Mouse (Mus musculus): Measurements from ENCODE around the gene Cdc25a. TPM values are rescaled to one million over a fixed set of nuclear protein-coding genes. Genes with fewer than 3 reads are reported as not detected.

Gene Cdc25a
- total RNA-seq (2021), result 10 to 100 TPM; 15.5 to 17.0 TPM
- long read RNA-seq, experiment 1, transcript Cdc25a-201 (15 exons, 3,632 nt), result major isoform, 8 of 20 reads
- long read RNA-seq, experiment 1, partial matches to known transcripts, result 10 of 20 reads
- long read RNA-seq, experiment 1, other reads (novel, unspliced or antisense), result 2 of 20 reads
- long read RNA-seq, experiment 2, transcript Cdc25a-201 (15 exons, 3,632 nt), result major isoform, 17 of 22 reads
- long read RNA-seq, experiment 2, partial matches to known transcripts, result 0 of 22 reads
- long read RNA-seq, experiment 2, other reads (novel, unspliced or antisense), result 5 of 22 reads

GRCm38 (mm10) chr9:109874797-109875691, at the start of gene Cdc25a:
Gene Cdc25a, plus strand, starts transcription at chr9:109875579.
- peak; percentile 98 for DNase-seq

GRCm38 (mm10) chr9:109825739-109826138, 49.6 kb upstream of the Cdc25a start:
- no peak for DNase-seq

- DNase-seq, result no peak
Measured at GRCm38 (mm10) chr9:109826181-109826580, 49.2 kb upstream of the Cdc25a start.

GRCm38 (mm10) chr9:109832391-109833087, 42.8 kb upstream of the Cdc25a start, which contains the start of gene Nme6:
Gene Nme6, plus strand, starts transcription at chr9:109832749.
- peak; percentile 92 for DNase-seq

DNA sequence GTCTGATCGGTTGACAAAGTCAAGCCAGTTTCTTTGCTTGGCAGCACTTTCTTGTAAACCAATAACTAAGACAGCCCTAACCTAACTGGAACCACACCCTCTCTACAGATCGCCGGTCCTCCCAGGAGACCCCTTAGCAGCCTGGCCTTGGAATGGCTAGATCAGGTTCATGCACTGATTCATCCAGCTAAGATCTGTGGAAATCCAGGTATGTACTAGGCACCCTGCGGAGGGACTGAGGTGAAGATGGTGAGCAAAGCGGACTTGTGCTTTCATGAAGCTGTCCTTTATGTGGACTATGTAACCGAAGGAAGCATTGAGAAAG, 42.3 kb upstream of the Cdc25a start:
- DNase-seq, result no peak

- peak; percentile 88 for DNase-seq
Measured at GRCm38 (mm10) chr9:109849312-109849758, 26.0 kb upstream of the Cdc25a start, which contains the start of gene Camp. Gene Camp, minus strand, starts transcription at chr9:109849617.

GRCm38 (mm10) chr9:109850099-109850498, 25.3 kb upstream of the Cdc25a start:
- no peak for DNase-seq

- no peak for DNase-seq
Measured at GRCm38 (mm10) chr9:109854341-109854740, 21.0 kb upstream of the Cdc25a start.

DNA sequence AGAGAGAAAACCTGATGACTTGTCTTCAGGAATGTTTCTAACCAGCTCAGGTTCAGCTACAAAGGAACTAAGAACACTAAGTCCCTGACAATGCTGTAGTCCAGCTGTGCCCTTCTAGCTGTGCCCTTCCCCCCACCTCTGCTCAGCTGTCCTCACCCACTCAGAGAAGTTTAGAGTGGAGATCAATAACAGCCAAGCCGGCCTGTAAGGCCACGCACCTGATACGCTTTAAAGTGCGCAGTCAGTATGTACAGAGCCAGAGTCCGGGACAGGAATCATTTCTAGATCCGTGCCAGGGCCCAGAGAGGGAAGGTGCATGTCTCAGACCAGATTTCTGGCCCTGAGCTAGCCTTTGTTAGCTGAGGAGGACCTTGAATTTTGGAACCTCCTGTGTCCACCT, 19.4 kb upstream of the Cdc25a start:
- no peak for DNase-seq

DNA sequence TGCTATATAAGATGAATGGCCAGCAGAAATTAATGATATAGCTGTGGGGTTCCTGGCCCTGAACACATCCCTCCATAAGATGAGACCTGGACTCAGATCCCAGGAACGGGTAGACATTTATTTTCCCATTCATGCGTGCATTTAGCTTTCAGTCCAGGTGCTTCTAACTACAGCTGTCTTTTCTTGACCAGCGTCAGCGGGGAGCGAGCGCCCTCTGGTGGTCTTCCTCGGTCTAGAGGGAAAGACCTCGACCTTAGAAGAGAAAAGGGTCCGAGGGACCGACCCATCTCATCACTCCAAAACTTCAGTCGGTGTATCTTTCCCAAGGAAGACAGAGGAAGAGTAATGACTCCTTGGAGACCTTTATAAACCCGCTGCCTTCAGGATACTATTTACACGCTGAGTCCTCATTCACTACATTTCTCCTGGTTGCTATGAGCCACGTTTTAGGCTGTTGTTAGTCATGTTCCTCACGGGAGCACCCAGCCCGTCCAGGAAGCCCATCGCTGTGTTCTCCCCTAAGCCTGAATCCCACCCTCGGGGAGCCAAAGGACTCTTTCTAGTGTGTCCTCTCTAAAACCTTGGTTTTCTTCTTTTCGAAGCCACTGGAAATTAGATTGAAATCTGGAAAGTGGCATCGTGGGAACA, 12.9 kb upstream of the Cdc25a start:
- peak; percentile 92 for DNase-seq

DNA sequence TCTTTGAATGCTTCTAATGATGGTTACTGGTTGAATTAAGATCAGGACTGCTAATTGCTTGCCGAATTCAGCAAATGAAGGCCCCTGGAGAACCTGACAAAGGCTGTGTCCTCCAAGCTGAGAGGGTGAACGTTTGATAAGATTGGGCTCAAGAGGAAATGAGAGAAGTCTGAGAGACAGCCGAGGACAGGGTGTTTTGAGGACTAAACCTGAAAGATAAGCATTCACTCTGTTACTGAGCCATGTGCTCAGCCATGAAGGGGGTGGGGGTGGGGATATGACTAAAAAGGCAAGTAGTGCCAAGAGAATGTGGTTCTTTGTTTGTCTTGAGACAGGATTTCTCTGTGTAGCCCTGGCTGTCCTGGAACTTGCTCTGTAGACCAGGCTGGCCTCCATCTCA, 12.3 kb upstream of the Cdc25a start:
- DNase-seq, result no peak

DNA sequence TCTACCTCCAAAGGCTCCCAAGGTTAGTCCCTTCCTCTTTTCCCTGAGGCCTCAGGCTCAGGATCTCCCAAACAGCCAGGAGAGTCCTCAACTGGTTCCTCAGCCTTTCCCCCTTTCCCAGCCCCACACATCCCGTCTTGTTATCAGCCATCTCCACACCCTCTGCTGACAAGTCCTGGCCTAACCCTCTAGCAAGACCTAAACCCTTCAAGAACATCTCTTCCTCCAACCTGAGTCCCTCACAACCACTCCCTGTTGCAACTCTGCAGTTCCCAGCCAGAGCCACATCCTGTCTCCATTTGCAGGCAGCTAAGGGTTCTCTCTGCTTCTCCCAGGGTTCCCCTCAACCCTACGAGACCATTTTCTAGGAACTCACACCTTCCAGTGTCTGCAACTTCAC, 9.2 kb upstream of the Cdc25a start:
- DNase-seq, result no peak

DNA sequence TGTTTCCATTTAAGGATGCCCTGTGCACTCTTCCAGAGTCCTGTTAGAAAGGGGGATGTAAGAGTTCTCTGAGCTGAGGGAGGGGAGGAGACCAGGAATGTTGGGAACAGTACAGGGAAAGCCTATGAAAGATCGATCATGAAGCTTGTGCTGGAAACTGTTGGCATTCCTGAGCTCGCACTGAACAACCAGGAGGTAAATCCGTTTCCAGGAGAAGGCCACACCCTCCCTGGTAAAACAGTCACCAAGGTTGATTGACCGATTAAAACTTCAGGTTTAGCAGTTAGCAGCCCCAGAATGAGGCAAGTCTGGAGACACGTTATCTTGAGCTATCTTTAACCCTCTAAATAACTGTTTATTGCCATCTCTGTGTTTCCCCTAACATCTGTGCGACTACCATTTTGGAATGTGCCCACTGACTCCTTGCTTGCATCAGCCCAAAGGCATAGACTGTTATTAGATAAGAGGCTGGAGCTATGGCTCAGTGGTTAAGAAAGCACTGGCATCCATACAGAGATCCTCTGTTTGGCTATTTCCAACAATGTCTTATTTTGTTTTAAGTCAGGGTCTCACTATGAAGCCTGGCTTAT, 4.3 kb upstream of the Cdc25a start:
- DNase-seq, result no peak

- peak; percentile 83 for DNase-seq
Measured at GRCm38 (mm10) chr9:109875695-109876601, 569 bp downstream of the Cdc25a start.

GRCm38 (mm10) chr9:109876756-109877155, 1.4 kb downstream of the Cdc25a start:
- DNase-seq, result peak; percentile 71

DNA sequence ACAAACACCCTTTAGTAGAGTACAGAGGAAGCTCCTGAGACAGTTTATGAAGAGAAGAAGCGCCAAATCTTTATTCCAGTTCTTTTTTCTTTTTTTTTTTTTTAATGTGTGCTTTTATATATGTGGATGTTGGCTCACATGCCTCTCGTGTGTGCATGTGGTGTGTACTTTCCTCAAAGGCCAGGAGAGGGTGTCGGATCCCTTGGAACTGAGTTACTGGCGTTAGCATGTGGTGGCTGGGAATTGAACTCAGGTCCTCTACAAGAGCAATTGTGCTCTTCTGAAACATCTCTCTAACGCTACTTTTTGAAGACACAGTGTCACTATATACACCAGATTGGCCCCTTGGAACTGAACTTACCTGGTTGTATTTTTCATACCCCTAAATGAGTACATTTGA, 2.3 kb downstream of the Cdc25a start:
- no peak for DNase-seq

GRCm38 (mm10) chr9:109879305-109879704, 3.9 kb downstream of the Cdc25a start:
- no peak for DNase-seq

GRCm38 (mm10) chr9:109886259-109886658, 10.9 kb downstream of the Cdc25a start:
- DNase-seq, result no peak

DNA sequence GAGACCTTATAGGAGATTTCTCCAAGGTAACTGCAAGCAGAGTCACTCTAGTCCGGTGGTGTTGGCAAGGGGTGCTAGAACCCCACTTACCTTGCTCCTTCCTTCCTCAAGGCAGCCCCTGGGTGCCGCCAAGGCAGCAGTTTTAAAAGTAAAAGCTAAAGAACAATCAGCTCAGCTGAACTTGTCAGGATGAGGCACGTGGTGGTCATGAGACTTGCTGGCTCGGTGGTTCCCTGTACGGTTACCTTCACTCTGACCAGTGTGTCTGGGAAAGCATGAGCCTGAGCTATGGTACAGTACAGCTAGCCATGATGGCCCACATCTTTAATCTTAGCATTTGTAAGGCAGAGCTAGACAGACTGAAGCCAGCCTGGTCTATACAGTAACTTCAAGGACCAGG, 11.9 kb downstream of the Cdc25a start:
- DNase-seq, result no peak

DNA sequence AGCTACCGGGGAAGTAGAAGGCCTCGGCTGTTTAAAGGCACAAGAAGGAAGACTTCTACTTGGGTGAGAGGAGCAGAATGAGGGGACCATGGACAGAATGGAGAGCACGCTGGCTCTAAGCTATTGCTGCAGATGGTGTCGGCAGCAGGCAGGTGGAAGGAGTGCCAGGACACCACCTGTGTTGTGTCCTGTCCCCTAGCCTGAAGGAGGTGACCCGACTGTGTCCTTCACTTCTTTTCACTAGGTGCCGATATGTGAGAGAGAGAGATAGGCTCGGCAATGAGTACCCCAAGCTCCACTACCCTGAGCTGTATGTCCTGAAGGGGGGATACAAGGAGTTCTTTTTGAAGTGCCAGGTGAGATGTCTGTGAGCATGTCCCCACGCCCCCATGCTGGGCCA, 16.1 kb downstream of the Cdc25a start:
- DNase-seq, result no peak

All from adrenal gland, postnatal 10 days (tissue).